Mouse (Mus musculus) left cerebral cortex, postnatal 14 days (tissue): ENCODE results near the gene Mkrn3. TPM values are rescaled to one million over a fixed set of nuclear protein-coding genes. Genes with fewer than 3 reads are reported as not detected.
A peak's percentile ranks its signal among the peaks of the same experiment; 100 is the strongest.

Experiments used
- DNase-seq, 2 experiments: peaks; one replicate each; pipeline ENCODE4 v3.0.0; 2021 to 2022; ENCODE audit warnings: low spot score in 2 of 2, mixed read lengths in 1 of 2
- intact Hi-C: fragments of 180-260 bp; cut with DNase I; formaldehyde crosslinking; loops from one replicate; pipeline ENCODE4 v1.15.1; 2025
- total RNA-seq, 2 experiments: library from RNA; stranded (reverse); gene quantifications; 2 replicates each; pipeline ENCODE4 v1.2.3; 2021

The Mkrn3 gene
- total RNA-seq, 2 experiments from 2014 or later = 13.8 to 15.2 TPM

DNA sequence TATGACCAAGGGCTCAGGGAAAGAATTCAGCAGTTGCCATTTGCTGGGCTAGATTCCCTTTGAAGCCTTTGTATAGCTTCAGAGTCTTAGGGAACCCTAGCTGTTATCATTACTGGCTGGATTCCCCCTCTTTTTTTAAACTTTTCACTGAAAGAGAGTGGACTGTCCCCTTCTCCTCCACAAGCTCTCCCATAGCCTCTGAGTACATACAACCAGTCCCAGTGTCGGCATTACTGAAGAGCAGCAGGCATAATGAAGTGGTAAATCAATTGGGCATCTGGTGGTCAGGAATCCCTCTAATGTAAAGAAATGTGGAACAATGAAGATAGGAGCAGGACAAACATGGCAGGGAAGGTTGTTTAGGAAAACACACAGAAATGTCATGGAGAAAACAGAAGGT is 27.7 kb downstream of the Mkrn3 start:
- intact Hi-C loops = no loop called here
- no peak for DNase-seq

DNA sequence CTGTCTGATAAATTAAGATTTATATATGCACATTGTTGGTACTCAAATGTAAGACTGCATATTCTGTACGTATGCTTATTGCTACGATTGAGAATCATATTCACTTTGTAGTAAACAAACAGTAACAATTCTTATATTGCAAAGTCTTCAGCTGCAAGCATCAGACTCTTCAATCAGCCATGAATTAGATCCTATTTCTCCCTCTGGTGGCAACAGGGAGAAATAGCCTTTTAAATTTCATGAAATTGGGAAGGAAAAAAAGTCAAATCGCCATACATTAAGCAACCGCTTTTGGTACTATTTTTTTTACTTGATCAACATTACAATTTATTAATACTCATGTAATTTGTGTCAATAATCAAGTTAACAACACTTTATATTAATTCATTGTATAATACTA is 31.6 kb downstream of the Mkrn3 start:
- intact Hi-C loops = no loop called here
- no peak for DNase-seq

DNA sequence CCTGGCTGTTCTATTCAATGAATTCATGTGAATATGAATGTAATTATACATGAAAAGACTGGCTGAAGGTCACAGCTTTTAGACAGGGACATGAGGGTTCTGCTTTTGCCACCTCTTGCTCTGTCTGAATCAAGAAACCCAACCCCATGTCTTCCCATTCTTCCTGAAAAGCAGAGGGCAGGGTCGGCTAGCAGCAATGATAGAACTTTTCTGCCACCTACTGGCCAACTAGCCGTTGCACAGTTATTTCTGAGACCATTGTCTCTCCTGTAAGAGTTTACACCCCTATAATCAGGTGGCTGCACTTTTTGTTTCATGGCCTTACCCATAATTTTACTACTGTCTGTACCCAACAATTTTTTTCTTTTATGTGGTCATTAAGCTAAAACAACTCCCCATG is 37.5 kb downstream of the Mkrn3 start:
- peak; percentile 35 to 45 for DNase-seq
- intact Hi-C loops = loop anchor here (1.0 kb wide), 1 partner anchor 155 kb away; no protein-coding TSS in a partner anchor

- intact Hi-C loops = no loop called here
- no peak for DNase-seq
These were observed 41.4 kb downstream of the Mkrn3 start for GRCm38 (mm10) chr7:62378529-62378928.

- no peak for DNase-seq
- intact Hi-C loops = no loop called here
These were observed 42.6 kb downstream of the Mkrn3 start for GRCm38 (mm10) chr7:62377313-62377712.

DNA sequence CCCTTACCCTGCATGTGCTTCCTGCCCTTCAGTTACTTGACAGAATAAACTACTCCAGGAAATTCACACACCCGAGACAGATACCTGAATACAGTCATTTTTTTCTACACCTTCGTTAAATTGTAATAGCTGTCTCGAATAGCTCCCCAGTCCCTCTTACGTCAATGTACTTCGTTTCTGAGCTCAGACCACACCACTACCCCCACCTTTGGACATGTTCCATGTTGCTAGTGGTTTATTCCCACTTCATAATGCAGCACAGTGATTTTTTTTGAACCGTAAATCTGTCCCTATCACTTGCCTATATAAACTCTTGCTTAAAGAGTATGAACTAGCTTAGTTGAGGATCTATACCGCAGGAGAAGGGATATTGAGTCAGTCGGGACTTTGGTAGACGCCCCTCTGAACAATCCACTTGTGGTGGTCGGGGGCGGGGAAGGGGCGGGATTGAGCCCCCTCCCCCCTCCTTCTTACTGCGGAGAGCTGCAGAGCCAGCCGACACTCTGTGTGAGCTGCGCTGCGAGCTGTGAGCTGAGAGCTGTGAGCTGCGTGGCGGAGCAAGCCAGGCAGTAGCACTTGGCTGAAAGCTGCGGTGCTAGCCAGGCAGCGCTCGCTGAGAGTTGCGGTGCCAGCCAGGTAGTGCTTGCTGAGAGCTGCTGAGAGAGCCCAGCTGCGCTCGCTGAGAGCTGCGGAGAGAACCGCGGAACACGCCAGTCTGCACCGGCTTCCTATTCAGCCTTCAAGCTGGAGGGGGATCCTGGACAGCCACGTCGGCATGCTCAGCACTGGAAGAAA is 43.2 kb downstream of the Mkrn3 start, which contains the start of gene Magel2:
Magel2 (plus strand) TSS at position 501 of the 795 bp plus-strand sequence.
- intact Hi-C loops = no loop called here
- peak; percentile 22 to 41 for DNase-seq

- peak in 1 of 2 experiments; percentile 16 for DNase-seq
- intact Hi-C loops = no loop called here
These were observed 44.3 kb downstream of the Mkrn3 start for GRCm38 (mm10) chr7:62375658-62376057.

Other genes starting within 250 kb of the Mkrn3 start
- 100 to 1,000 TPM; 137 to 166 TPM for gene Ndn, start 73.6 kb downstream of the Mkrn3 start, total RNA-seq
- gene Magel2, start 43.1 kb downstream of the Mkrn3 start, total RNA-seq = 1 to 10 TPM; 1.7 to 3.1 TPM
- gene Peg12, start 44.4 kb upstream of the Mkrn3 start, total RNA-seq = under 1 TPM; 0.53 to 0.64 TPM